Mouse (Mus musculus) thymus, postnatal 25 days (tissue): ENCODE measurements around the gene Sobp.
A peak's percentile ranks its signal among the peaks of the same experiment; 100 is the strongest.

Experiments used
- DNase-seq: peaks from one replicate; pipeline ENCODE4 v3.0.0; 2022

The Sobp gene

DNA sequence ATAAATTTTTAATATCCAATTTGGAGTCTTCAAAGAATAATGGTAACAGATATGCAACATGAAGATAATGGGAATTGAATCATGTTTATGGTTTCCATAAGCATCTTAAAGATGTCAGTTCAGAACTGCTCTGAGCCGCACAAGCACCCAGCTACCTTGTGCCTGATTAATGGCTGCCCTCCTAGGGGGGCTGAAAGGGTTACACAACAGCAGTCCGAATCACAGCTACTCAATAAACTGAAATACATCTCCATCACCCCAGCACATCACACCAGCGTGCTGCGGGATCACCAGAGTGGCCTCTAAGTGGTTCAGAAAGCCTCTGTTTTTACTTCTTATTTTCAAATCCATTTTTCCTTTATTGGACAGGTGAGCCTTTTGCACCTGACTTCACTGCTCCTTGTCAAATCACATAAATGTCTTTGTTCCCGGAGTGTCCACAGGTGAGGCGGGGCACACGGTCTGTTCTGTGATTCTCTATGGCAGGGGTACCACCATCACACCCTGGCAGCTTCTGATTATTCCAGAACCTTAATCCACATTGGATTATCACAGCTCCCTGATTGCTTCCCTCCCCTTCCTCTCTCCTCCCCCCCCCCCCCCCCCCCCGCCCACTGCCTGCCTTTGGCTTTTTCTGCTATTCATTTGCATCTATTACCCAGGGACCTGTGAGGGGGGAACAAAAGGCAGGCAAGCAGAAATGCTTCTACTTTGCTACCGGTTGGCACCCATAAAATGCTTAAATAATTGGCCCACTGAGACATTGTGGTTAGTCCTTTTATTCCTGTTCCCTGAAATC lies 90.8 kb downstream of the Sobp start:
- DNase-seq: no peak

DNA sequence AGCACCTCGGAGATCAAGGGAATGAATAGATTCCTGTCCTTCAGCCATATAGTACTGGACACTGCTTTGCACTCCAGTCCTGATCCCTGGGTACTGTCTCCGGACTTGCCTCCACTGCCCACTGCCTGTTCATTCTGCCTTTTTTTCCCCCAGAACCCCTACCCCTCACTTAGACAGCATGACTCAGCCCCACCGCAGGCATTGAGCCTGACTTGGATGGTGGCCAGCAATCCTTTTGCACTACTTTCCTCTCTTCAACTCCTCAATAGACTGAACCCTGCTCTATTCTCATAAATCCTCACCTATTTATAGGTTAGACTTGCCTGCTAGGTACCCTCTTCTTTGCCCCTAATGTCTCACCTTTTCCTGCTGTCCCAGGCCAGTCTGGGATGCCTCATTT lies 93.0 kb downstream of the Sobp start:
- no peak for DNase-seq

DNA sequence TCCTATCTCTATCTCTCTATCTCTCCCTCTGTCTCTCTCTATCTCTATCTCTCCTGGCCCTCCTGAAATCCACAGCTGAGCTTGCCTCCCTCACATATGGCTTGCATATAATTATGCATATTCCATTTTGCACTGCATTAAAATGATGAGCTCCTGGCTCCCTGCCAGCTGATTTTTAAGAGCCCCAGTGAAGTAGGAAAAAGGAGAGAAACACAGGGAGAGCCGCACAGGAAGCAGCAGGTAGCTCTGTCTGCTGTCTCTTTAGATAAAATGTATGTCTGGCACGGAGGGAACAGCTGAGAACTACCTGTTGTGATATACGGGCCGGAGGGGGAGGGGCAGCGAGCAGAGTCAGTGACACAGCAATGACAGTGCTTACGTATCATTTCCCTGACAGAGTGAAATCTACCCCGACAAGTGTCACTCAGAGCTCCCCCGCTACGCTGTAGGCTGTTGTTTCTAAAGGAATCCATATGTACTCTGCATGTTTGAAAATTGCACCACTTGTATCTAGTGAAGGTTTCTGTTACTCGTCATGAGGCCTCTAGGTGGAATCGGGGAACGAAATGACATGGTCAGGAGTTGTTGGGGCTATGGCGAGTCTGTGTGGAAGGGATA lies 98.7 kb downstream of the Sobp start:
- no peak for DNase-seq

DNA sequence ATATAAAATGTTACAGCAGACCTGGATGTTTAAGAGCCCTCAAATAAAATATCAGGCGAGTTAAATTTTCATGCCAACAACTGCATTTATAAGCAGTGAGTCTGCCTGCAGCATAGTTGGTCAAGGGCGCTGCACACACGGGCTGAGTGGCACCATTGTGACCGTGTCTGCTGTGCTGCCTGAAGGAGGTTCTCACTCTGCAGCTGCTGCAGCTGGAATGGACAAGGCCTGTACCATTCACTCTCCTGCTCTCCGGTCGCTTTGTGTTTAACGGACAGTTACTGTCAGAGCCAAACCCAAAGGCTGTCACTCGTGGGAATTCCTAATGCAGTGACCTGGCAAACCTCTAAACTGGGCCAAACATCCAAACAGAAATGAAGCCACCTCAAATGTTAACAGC lies 101.0 kb downstream of the Sobp start:
- no peak for DNase-seq

DNA sequence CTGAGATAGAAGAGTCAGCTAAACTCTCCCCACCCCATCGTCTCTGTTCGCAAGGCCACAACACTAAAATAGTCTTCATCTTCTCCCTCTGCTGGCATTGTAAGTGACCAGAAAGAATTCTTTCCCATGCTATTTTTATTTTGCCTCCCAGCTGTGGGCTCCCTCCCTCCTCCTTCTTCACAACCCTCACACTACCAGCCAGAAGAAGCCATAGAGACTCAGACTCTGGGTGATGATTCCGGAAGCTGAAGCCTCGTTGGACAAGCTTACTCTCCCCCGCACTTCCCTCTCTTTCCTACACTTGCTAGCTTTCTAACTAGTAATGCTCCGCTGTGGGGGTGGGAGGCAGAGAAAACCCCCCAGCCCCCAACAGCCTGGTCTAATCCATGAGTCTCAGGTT lies 103.4 kb downstream of the Sobp start:
- no peak for DNase-seq

DNA sequence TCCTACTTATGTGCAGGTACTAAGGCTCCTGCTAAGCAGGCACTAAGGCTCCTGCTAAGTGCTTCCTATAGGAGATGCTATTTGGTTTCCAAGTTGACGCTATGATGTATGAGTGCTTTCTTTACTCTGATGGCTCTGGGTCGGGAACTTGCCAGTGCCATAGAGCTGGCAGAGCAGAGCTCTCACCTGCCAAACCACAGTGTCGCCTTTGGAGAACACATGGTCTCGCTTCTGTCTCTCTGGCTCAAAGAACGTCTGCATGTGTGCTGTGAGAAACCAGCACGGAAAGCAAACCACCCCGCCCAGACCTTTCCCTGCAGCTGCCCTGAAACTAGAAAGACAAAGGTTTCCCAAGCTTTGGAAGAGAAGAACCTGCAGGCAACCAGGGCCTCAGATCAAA lies 109.0 kb downstream of the Sobp start:
- DNase-seq: no peak

DNA sequence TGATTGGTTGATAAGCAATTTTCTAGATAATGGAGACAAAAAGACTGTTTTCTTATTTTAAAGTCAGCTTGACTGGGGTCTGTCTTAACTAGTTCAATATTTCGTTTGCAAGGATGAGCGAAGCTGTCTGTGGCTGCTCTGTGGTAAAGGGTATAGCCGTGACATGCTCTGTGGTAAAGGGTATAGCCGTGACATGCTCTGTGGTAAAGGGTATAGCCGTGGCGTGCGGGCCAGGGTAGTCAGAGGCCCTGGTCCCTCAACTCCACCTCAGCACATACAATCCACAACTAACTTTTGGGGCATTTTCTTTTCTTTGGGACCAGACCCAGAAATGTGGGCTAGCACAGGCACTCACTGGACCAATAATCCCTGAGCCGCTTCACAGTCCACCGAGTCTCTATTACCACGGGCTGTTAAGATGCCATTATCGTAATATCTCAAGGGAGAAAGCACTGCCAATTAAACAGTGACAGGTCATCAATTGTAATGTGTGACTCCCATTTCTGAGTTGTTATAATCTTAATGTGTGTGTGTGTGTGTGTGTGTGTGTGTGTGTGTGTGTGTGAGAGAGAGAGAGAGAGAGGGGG lies 112.7 kb downstream of the Sobp start:
- DNase-seq: no peak

DNA sequence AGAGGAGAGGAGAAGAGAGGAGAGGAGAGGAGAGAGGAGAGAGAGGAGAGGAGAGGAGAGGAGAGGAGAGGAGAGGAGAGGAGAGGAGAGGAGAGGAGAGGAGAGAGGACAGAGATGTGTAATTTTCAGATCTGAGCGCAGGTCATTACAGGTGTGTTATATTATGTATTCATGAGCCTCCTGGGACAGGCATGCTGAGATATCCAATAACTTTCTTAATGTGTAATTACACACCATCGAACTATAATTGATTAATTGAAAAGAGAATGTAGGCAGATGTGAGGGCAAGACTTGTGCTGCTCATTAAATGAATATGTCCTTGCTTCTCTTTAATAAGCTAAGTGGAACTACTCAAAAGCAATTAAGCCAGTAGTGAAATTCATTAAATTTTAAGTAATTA lies 118.9 kb downstream of the Sobp start:
- no peak for DNase-seq

DNA sequence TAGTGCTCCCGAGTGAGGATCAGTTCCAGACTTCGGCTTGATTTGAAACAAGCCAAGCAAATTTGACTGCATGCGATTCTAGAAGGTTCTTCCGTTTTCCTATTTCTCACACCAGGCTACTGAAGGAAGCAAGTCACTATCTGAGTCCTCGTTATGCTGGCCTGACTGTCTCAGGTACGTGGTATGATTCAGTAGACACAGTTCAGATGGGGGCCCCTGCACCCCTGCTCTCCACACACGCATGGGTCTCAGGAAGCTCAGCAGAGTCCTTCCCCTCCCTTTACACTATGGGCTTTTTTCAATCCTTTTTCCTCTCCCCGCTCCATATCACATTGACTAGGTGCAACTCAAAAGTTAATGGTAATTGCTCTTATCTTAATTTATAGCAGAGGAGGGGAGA lies 119.6 kb downstream of the Sobp start:
- DNase-seq: no peak

DNA sequence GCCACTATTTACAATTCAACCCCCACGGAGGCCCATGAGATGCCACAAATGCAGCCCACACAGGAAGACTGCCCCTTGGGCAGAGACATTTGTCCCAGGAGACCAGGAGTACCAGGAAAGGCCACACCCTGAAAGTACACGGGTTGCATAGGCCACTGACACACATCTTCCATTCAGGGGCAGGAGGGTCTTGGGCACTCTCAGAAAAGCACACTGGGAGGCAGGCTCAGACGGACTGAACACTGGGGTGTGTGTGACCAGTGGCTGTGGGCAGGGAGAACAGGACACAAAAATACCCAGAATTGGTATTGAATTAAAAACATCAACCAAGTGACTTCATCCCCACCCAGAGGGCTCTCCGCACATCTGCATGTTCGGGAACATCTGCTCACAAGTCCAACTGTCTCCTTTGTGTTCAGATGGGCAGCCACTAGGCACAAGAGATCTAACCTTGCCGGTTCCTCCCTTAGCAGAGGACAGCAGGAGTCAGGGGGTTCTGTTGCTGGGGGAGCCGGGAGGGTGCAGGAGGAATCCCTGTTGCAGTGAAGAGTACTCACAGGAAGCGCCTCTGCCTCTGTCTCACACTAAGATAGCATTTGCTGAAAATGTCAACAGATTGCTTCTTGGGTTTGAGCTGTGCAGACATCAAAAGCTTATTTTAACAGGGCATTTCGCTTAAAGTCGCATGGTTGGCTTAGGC lies 120.3 kb downstream of the Sobp start:
- no peak for DNase-seq

DNA sequence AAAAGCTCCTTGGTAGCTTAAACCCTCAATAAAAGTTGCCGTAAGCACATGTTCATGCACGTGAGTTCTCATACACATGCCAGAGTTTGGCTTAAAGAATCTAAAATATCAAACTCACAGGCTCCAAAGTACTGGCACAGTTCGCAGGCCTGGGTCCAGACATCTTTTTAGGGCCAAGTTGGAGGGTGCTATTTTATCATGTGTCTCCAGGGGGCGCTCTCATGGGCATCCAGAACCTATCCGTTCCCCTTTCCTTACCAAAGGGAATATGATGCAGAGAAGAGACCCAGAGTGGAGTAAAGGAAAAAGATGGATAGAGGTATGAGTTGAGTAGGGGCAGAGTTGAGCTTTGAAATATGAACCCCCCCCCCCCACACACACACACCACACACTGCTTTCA lies 121.9 kb downstream of the Sobp start:
- DNase-seq: peak; percentile 9

DNA sequence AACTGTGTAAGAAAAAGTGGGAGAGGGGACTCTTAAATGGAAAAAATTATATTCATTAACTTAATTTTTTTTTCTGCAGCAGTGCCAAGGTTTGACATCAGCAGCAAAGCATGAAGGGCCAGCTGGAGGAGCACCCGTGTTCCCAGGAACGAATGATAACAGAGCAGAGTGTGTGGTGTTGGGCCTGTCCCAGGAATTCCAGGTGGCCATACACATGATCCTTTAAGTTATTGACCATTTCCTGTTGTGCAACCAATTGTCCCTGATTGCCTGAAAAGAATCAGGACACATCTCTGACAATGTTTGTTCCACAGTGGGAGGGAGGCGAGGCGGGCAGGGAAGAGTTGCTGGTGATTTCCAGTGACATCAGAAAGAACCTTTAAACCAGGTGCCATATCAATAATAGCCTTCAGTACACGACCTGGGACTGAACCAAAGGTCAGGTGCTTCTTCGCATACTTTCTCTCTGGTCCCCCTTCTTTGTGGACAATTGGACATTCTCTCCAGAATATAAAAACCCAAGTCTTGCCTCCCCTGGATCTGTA lies 126.5 kb downstream of the Sobp start:
- no peak for DNase-seq

DNA sequence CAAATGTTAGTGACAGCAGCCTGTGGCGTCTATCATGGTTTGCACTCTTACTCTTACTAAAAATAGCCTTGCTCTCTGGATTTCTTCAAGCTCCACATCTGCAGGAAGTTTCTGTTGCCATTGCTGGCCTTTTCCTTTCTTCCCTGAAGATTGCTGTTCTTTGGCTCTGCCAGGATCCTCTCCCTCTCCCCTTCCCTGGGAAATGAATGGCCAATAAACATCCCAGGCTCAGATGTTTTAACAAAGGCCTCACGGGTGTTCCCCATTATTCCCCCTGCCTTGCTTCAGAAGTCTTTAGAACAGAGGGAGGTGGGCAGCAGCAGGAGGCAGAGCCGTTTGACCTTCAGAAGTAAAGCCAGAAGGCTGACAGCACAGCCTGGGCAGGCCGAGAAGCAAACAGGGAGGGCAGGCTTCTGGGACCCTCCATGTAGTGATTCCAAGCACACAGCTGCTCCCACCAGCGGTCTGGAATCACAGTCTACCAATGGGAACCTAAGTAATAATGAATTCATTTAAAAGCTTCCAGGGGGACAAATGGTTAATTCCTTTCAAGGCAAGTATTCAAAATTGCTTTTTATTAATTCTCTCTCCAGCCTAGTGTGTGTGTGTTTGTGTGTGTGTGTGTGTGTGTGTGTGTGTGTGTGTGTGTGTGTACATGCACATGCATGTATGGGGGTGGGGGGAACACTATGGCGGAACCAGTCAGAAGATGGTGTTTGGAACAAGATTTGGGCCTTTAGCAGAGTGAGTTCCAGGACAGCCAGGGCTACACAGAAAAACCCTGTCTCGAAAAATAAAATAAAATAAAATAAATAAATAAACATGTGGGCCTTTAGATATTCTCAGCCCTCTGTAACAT lies 130.8 kb downstream of the Sobp start:
- DNase-seq: no peak

DNA sequence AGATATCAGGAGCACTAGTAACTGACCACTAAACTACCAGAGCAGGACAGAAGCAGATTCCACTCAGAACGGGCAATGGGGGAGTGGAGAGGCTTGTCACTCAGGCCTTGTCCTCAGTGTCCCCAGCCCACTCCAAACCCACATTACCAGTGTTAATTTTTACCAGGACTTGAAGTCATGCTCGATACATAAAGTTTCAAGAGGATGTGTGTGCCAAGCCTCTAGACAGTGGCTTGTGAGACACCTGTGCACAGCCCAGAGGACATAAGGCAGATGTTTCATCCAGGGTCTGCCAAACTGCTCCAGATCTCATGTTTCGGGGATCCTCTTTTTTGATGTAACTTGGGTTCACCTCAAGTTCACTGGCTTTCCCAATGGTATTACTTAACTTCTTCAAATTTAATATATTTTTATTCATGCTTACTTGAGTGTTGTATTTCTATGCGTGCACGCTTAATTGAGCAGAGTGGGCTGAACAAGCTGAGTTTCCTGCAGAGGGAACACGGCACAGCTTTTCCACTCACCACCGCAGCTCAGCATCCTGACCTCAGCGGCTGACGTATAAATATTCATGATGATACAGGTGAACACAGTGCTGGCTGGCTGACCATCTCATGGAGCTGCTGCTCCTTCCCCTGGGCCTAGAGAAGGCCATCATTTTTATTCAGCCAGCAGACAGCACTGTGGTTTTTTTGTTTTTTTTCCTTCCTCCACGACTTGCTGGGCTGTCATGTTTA lies 131.6 kb downstream of the Sobp start:
- DNase-seq: no peak

DNA sequence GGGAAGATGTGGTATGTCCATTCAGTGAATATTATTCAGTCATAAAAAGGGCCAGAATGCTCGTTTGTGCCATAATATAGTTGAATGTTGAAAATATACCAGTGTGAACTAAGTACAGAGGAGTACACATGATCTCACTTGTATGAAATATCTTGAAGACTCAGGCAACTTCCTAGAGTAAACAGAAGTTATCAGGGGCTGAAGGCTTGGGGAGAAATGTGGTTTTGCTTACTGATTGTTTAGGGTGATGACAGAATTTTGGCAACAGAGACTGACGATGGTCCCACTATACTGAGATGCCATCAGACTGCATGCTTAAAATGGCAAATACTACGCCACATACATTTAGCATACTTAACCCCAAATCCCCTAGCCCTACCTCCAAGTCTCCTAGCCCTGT lies 132.5 kb downstream of the Sobp start:
- no peak for DNase-seq

DNA sequence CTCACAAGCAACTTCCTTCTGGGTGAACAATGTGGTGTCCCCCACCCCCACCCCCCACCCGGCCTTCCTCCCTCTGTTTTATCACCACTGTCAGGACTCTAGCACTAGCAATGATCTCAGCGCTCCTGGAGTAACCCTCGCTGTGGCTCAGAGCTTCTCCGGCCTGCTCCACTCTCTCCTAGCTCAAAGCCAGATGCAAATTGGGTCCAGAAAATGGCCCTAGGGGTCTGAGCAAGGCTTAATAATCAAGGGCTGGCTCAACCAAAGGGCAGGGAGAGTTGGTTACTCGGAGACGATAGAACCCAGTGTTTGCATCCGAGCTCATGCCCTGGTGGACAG lies 136.9 kb downstream of the Sobp start:
- DNase-seq: no peak

DNA sequence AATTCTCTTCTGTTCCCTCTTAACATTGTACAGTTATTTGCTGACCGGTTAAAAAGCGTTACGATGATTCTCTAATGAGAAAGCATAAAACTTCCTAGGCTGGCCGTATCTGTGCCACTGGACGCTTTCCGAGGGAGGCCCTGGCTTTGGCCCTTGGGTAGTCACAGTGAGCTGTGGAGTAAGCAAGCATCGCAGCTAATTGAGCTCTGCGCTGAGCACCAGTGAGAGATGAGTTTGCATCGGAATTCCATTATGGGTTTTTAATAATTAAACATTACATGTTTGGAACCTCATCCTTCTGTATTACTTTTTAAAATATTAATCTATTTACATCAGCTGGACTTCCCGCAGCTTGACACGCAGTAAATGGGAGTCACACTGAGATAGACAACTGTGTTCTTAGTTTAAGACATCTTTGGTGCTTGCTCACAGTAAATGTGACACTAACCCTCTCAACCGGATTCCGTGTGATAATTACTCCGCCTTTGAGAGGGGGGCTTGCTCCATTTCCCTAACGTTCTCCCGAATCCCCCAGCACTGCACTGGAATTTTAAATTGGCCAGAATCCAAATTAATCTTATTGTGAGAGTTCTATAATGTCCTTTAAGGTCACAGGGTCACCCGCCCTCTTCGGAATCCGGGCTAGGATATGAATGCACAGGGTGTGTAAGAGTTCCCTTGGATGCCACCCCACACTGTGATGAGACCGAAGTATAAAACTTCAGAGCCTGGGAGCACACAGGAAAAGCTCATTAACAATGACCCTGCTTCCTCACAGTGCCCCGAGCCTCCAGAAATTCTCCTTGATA lies 137.5 kb downstream of the Sobp start:
- no peak for DNase-seq

DNA sequence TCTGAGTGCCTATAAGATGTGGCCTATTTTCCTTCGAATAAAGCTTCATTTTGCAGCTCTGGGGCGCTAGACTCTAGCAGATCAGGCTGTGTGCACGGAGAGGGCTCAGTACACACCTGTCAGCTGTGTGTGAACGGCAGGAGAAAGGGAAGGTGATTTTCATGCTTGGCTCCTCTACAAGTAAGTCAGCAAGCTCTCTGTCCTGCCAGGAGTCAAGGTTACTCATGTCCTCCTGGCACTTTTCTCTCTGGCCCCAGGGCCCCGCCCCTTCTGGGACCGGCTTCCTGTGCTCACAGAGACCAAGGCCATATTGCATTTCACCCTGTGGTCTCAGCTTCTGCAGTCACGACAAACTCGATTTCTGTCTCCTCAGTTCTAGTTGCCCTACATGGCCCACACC lies 138.8 kb downstream of the Sobp start:
- DNase-seq: no peak

DNA sequence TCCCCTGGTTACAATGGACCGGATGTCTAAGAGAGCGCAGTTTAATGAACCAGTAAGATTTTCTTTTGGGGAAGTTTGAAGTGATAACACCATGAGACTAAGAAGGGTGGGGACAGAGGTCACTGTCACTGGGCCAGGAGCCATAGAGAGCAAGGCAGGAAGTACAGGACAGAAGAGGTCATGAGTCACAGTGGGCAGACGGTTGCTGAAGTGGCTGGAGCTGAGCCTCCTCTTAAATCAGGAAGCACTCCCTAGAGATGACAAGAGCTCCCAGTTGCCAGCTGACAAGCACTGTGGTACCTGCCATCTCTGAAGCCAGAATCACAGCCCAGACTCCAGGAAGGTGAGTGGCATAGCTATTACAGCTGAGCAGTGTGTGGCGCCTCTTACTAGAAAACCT lies 139.5 kb downstream of the Sobp start:
- DNase-seq: no peak

DNA sequence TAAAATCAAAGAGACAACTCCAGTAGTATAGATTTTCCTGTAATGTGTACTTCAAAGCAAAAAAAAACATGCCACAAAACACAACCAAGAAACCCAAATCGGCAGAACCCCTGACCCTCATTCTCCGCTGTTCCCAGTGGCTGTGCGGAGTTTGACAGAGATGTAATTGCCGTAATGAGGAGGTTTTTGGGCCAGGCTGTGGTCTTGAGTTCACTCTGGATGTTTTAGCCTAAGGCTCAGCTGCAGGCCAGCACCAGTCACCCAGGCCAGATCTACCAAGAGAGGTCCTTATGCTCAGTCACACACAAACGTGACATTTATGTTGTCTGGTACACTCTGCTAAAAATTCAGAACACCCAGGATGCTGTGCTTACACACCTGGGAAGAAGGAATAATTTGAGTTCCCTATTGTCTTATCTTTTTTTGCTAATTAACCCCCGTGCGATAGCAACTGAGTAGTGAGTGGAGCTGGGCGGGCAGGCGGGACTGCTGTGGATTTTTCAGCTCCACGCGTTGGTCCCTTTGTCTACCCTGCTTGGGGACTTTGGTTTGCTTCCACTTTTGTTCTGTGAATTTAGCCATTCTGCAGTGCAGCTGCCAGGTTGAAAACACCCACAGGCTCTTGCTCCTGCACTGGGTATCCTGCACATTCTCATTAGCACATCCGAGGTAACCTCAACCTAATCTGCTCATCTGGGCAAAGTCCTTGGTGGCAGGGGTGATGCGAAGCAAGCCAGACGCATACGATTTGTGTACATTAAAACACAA lies 140.7 kb downstream of the Sobp start:
- no peak for DNase-seq
